Mouse (Mus musculus) heart, postnatal 14 days (tissue): ENCODE results near the gene Echdc1. TPM values are rescaled to one million over a fixed set of nuclear protein-coding genes. Genes with fewer than 3 reads are reported as not detected.

ENCODE experiments used
- DNase-seq, 2 experiments: peaks; one replicate each; pipeline ENCODE4 v3.0.0; 2021 to 2022
- intact Hi-C: fragments of 180-260 bp; cut with DNase I; formaldehyde crosslinking; loops from one replicate; pipeline ENCODE4 v1.15.1; 2025
- long read RNA-seq, 2 experiments: library from polyadenylated mRNA; stranded (forward); transcript quantifications; one replicate each; pipeline ENCODE4 v2.0.0; 2021
- total RNA-seq, 2 experiments: library from RNA; stranded (reverse); gene quantifications; 2 replicates each; pipeline ENCODE4 v1.2.3; 2021

The Echdc1 gene
- 10 to 100 TPM; 28.1 to 28.5 TPM for total RNA-seq
- long read RNA-seq, experiment 1, transcript Echdc1-202 (6 exons, 1,845 nt) = major isoform, 30 of 51 reads
- long read RNA-seq, experiment 1, transcript Echdc1-201 (6 exons, 3,856 nt) = minor isoform, 13 of 51 reads
- long read RNA-seq, experiment 1, partial matches to known transcripts = 1 of 51 reads
- long read RNA-seq, experiment 1, other reads (novel, unspliced or antisense) = 3 of 51 reads
- long read RNA-seq, experiment 2, transcript Echdc1-201 (6 exons, 3,856 nt) = minor isoform, 13 of 55 reads
- long read RNA-seq, experiment 2, transcript Echdc1-202 (6 exons, 1,845 nt) = major isoform, 36 of 55 reads
- long read RNA-seq, experiment 2, partial matches to known transcripts = 0 of 55 reads
- long read RNA-seq, experiment 2, other reads (novel, unspliced or antisense) = 3 of 55 reads

DNA sequence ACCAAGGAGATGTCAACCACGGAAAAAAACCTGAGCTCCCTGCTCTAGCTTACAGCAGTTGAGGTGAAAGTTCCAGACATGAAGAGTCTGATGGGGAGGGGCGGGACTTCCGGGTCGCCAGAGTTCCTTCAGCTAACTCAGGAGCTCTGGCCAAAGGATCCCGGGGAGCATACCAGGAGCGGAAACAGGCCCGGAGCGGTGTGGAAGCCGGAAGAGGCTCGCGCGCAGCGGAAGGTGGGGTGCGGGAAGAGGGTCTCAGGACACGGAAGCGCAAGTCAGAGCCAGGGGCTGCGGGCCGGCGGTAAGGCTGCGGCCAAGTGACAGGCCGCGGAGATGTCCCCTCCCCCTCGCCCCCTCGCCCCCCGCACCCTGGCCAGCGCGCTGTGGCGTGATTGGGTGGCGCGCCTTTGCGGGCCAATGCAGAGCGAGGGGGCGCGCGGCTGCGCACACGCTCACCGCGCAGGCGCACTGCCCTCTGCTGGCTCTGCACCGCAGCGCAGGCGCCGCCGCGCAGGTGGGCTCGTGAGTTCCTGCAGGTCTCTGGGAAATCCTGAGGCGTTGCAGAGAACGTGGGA lies at the start of gene Echdc1:
Gene Echdc1 (plus strand): TSS at position 103 of the 575 bp plus-strand sequence.
- DNase-seq = peak; percentile 90
- intact Hi-C loops = loop anchor here (2.0 to 10.0 kb wide), 2 partner anchors 48 to 208 kb away; no protein-coding TSS in a partner anchor

GRCm38 (mm10) chr10:29281736-29282135 lies 31.2 kb upstream of the Echdc1 start:
- DNase-seq = no peak
- intact Hi-C loops = no loop called here

DNA sequence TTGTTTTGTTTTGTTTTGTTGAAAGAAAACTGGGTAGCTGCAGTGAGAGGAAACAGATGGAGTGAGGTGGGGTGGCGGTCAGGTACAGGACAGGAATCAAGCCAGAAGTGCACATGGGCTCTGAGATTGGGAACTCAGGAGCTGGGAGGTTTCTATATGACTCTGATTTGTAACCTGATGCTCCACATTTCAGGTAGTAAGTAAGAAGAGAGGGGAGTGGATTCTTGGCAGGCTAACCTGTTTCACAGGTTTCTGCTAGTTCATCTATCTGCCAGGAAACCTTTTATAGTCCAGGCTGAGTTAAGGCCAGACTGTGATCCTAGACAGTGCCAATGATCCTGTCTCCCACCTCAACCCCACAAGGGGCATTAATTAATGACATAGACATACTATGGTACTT lies 27.2 kb upstream of the Echdc1 start:
- DNase-seq = no peak
- intact Hi-C loops = no loop called here

DNA sequence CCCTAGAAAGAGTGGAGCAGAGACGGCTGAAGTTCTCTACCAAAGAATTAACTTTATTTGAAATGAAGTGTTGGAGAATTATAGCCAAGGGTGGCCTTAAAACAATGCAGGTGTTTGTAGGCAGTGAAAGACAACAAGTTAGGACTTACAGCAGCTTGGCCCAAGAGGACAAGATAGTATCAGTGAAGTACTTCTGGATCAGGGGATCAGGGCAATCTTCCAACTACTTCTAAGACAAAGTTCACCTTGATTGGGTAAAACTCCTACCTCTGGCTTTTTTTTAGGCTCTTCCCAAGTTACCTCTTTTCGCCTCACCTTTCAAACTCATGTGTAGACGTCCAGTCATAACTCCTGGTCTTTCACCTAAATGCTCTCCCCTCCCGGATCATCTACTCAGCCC lies 10.7 kb upstream of the Echdc1 start:
- intact Hi-C loops = no loop called here

DNA sequence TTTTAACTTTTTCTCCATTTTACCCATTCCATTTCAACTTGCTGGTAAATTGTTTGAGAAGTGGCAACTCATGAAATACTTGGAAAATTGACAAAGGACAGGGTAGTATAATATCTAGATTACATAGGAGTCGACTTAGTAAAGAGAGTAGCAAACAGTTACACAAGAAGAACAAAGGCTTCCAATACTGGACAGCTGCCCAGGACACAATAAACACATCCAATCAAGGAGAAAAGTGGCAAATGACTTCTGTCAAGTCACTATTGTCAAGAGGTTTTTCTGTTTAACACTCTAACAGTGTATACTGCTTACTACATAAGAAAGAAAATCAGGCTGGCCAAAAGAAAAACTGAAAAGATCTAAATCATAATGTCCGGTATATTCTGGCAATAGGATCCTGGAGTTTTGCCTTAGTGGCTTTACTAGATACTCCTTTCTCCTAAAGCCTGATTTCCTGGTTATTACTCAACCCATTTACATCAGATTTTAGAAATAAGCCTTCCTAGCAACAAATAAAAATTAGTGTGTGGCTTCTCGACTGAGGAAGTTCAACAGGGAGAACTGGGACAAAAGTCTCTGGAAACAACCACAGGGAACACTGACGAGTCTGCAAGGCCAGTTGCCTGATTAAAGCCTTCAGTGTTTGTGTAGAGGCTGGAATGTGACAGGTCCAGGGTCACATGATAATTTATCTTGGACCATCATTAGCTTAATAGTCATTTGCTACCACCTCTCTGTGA lies 1.3 kb upstream of the Echdc1 start:
- intact Hi-C loops = loop anchor here (2.0 to 10.0 kb wide), 2 partner anchors 49 to 207 kb away; no protein-coding TSS in a partner anchor

More for the DNA sequence above, 10.7 kb upstream of the Echdc1 start:
- no peak for DNase-seq

GRCm38 (mm10) chr10:29313905-29314304 lies 939 bp downstream of the Echdc1 start:
- intact Hi-C loops = loop anchor here (2.0 to 10.0 kb wide), 2 partner anchors 47 to 209 kb away; no protein-coding TSS in a partner anchor
- DNase-seq = no peak

More for the DNA sequence above, 1.3 kb upstream of the Echdc1 start:
- no peak for DNase-seq

DNA sequence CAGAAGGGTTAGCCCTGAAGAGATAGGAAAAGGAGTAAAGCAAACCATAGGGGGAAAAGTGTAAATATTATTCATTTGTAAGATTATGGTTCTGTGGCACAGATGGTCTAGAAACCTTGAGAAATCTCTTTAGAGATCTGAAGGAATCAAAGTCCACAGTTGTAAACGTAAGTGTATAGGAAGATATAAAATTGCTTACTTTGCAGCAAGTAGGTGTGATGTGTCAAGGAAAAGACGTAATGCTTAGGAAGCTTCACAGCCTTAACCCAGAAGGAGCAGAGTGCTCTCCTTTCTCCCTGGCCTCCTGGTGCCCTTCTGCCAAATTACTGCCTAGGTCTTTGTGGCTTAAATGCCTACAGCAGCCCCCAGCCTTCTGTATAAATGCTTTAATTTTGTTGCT lies 11.9 kb downstream of the Echdc1 start:
- DNase-seq = no peak
- intact Hi-C loops = no loop called here

- no peak for DNase-seq
- intact Hi-C loops = no loop called here
Observed at GRCm38 (mm10) chr10:29333836-29334235, 20.9 kb downstream of the Echdc1 start.

- peak; percentile 57 to 65 for DNase-seq
- intact Hi-C loops = no loop called here
Observed at GRCm38 (mm10) chr10:29338355-29339056, 25.5 kb downstream of the Echdc1 start.

GRCm38 (mm10) chr10:29344232-29344631 lies 31.3 kb downstream of the Echdc1 start:
- no peak for DNase-seq
- intact Hi-C loops = no loop called here

DNA sequence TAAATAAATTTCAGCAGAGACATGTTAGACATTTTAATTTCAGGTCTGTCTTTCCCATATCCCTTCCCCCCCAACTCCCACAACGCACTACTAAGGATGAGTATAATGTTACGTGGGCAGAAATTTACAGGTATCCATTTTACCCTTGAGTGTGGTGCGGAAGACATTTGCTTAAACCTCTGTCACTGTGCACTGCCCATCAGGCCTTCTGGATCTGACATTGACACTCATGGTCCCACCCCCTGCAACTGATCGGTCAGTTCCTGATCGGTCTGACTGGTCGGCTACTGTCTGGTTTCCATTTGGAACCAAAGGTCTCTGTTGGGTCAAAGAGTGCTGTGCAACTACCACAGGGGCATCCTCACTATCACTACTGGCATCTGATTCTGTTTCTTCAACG lies 33.7 kb downstream of the Echdc1 start:
- intact Hi-C loops = no loop called here
- DNase-seq = no peak

DNA sequence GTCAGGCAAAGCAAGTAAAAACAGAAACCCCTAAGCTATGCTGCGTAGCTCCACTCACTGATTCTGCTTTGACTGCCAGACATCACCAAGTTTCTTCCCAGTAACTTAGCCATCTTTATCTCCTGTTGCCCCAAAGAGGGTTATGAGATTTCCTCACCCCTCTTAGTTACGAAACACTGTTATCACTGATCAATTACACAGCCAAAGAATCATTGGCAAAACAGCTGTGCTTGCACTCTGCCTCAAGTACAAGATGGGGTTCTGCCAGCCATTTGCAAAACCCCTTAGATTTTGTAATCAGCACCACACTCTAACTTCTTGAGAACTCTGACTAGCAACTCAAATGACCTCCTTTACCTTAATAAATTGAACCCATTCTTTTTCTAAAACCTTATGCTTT lies 38.5 kb downstream of the Echdc1 start:
- intact Hi-C loops = no loop called here
- DNase-seq = no peak

DNA sequence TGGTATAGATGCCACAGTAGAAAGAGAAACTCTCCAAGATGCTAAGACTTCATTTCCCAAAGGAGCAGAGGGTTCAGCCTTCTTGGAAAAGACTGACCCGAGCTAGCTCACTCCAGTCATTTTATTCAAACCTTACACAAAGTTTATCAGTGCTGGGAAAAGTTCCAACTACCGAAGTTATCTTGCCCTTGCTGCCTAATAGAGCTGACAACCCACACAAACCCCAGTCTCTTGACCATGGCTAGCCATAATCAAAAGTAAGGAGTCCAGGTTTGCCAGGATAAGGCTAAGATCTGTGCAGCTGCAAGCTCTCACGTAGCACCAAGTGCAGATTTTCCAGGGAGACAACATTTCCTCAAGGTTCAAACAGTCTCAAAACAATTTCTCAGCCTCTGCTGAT lies 39.6 kb downstream of the Echdc1 start:
- intact Hi-C loops = no loop called here
- DNase-seq = no peak

GRCm38 (mm10) chr10:29354183-29354582 lies 41.2 kb downstream of the Echdc1 start:
- DNase-seq = no peak
- intact Hi-C loops = no loop called here

DNA sequence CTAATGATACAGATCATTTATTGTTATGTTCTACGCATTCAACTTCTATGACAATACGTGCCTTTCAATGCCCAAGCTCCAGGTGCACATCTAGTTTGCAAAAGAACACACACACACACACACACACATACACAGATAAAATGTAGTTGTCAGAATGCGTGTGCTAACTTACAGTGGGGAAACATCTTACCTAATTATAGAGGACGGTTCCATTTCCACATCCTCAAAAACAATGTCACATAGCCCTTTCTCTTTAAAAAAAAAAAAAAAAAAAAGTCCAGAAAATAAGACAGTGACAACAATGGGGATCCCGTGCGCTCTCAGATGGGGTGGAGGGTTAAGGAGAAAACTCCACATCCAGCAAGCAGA lies 48.1 kb downstream of the Echdc1 start:
- intact Hi-C loops = loop anchor here (2.0 to 10.0 kb wide), 2 partner anchors 48 to 1244 kb away; partner anchors contain the start of genes Echdc1 and Trmt11

GRCm38 (mm10) chr10:29361464-29362196 lies 48.7 kb downstream of the Echdc1 start:
- peak; percentile 95 to 96 for DNase-seq
- intact Hi-C loops = loop anchor here (2.0 to 10.0 kb wide), 2 partner anchors 49 to 1243 kb away; partner anchors contain the start of genes Echdc1 and Trmt11

More for the DNA sequence above, 48.1 kb downstream of the Echdc1 start:
- DNase-seq = no peak

DNA sequence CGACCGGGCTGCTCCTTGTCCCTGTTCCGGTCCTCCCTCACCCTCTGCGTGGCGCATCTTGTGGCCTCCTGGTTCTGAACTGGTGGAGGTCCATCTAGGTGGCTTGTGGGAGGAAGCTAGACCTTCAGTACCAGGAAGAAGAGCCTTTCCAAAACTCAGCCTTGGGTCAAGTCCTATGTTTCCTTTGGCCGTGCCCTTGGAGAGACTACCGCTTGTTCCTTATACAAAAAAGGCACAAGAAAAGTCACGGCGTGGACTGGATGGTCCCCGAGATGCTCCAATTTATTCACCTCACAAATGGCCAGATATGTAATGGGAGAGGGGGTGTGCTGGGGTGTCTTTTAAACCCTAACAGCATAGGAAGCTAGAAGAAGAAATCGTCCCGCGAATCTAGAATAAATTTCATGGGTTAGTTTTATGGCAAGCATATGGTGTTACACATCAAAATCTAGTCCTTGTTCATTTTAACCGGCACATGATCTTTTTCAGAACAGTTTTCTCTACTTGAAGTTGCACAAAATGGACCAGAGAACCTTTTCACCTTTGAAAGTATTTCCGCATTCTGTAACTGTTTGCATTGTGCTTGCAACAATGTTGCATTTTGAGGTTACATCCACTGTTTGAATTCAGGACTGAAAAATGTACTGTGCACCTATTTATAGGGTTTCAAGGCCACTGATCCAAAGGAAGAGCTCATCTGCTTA lies 49.4 kb downstream of the Echdc1 start, which contains the start of gene Rnf146:
Gene Rnf146 (minus strand): TSS at position 246 of the 704 bp plus-strand sequence.
- DNase-seq = no peak
- intact Hi-C loops = loop anchor here (10.0 kb wide), 1 partner anchor 1242 kb away; the partner anchor contains the start of gene Trmt11

GRCm38 (mm10) chr10:29374065-29374464 lies 61.1 kb downstream of the Echdc1 start:
- no peak for DNase-seq
- intact Hi-C loops = no loop called here

GRCm38 (mm10) chr10:29381558-29381957 lies 68.6 kb downstream of the Echdc1 start:
- intact Hi-C loops = no loop called here
- DNase-seq = no peak
